Mouse (Mus musculus) activated CD4-positive, CD25-positive, alpha-beta regulatory T cell, adult 4 months (primary cell): Measurements from ENCODE around the gene Mical1. TPM values are rescaled to one million over a fixed set of nuclear protein-coding genes. Genes with fewer than 3 reads are reported as not detected.

ENCODE experiments used
- ATAC-seq: one replicate; pipeline ENCODE4 v1.8.0; 2017
- polyA plus RNA-seq, 2 experiments: library from polyadenylated mRNA; unstranded; fragments of 100-300 nt; shearing (Covaris generic); gene quantifications; one replicate each; pipeline ENCODE4 v1.2.1; 2017

Mical1 gene
- polyA plus RNA-seq, 2 experiments from 2014 or later = 67.8 to 99.6 TPM

- peak; percentile 48 for ATAC-seq
Observed at GRCm38 (mm10) chr10:41477278-41478181, 1.4 kb downstream of the Mical1 start.

GRCm38 (mm10) chr10:41479961-41480360, 3.8 kb downstream of the Mical1 start:
- no peak for ATAC-seq

GRCm38 (mm10) chr10:41480938-41481880, 5.1 kb downstream of the Mical1 start:
- ATAC-seq = no peak

- ATAC-seq = no peak
Observed at GRCm38 (mm10) chr10:41482446-41482845, 6.3 kb downstream of the Mical1 start.

GRCm38 (mm10) chr10:41485778-41486177, 9.7 kb downstream of the Mical1 start:
- ATAC-seq = no peak

GRCm38 (mm10) chr10:41486506-41487170, 10.5 kb downstream of the Mical1 start:
- no peak for ATAC-seq

GRCm38 (mm10) chr10:41488877-41489276, 12.8 kb downstream of the Mical1 start:
- ATAC-seq = no peak

- ATAC-seq = no peak
Observed at GRCm38 (mm10) chr10:41489294-41489693, 13.2 kb downstream of the Mical1 start.

- peak; percentile 92 for ATAC-seq
Observed at GRCm38 (mm10) chr10:41489708-41490517, 13.8 kb downstream of the Mical1 start, which contains the start of the genes Smpd2 and Ppil6. Smpd2 (minus strand) TSS chr10:41490369. Ppil6 (plus strand) TSS chr10:41490439.

GRCm38 (mm10) chr10:41490518-41490873, 14.4 kb downstream of the Mical1 start:
- ATAC-seq = no peak

GRCm38 (mm10) chr10:41491111-41491510, 15.0 kb downstream of the Mical1 start:
- ATAC-seq = no peak

- ATAC-seq = no peak
Observed at GRCm38 (mm10) chr10:41500941-41501340, 24.8 kb downstream of the Mical1 start.

GRCm38 (mm10) chr10:41504996-41505395, 28.9 kb downstream of the Mical1 start:
- ATAC-seq = no peak

- ATAC-seq = peak; percentile 75
Observed at GRCm38 (mm10) chr10:41505446-41505845, 29.3 kb downstream of the Mical1 start.

- ATAC-seq = peak; percentile 54
Observed at GRCm38 (mm10) chr10:41509160-41509559, 33.0 kb downstream of the Mical1 start.

- no peak for ATAC-seq
Observed at GRCm38 (mm10) chr10:41514301-41514700, 38.2 kb downstream of the Mical1 start.

GRCm38 (mm10) chr10:41514921-41515320, 38.8 kb downstream of the Mical1 start:
- ATAC-seq = no peak

- peak; percentile 66 for ATAC-seq
Observed at GRCm38 (mm10) chr10:41518508-41518980, 42.4 kb downstream of the Mical1 start.

- ATAC-seq = peak; percentile 71
Observed at GRCm38 (mm10) chr10:41518981-41519618, 43.0 kb downstream of the Mical1 start, which contains the start of gene Cd164. Cd164 (plus strand) TSS chr10:41519414.

- ATAC-seq = peak; percentile 20
Observed at GRCm38 (mm10) chr10:41519640-41520409, 43.7 kb downstream of the Mical1 start.
